Mouse (Mus musculus): Measurements from ENCODE around the gene Snx18. TPM values are rescaled to one million over a fixed set of nuclear protein-coding genes. Genes with fewer than 3 reads are reported as not detected.

The Snx18 gene
- total and polyA plus RNA-seq, 3 experiments: 19.5 to 23.2 (median 21.5) TPM

GRCm38 (mm10) chr13:113615971-113616671 is 2.2 kb downstream of the Snx18 start:
- DNase-seq: peak; percentile 30

GRCm38 (mm10) chr13:113615546-113615941 is 2.8 kb downstream of the Snx18 start:
- DNase-seq: peak; percentile 61

GRCm38 (mm10) chr13:113614635-113615545 is 3.5 kb downstream of the Snx18 start:
- DNase-seq: peak; percentile 85

GRCm38 (mm10) chr13:113613882-113614281 is 4.5 kb downstream of the Snx18 start:
- DNase-seq: no peak

GRCm38 (mm10) chr13:113613341-113613740 is 5.0 kb downstream of the Snx18 start:
- DNase-seq: no peak

- DNase-seq: no peak
Measured at GRCm38 (mm10) chr13:113612141-113612950, 6.0 kb downstream of the Snx18 start.

GRCm38 (mm10) chr13:113610732-113611500 is 7.4 kb downstream of the Snx18 start:
- DNase-seq: no peak

- DNase-seq: no peak
Measured at GRCm38 (mm10) chr13:113609429-113609828, 8.9 kb downstream of the Snx18 start.

- no peak for DNase-seq
Measured at GRCm38 (mm10) chr13:113607821-113608220, 10.5 kb downstream of the Snx18 start.

GRCm38 (mm10) chr13:113607371-113607770 is 11.0 kb downstream of the Snx18 start:
- DNase-seq: no peak

GRCm38 (mm10) chr13:113606741-113607358 is 11.5 kb downstream of the Snx18 start:
- DNase-seq: no peak

GRCm38 (mm10) chr13:113606131-113606530 is 12.2 kb downstream of the Snx18 start:
- no peak for DNase-seq

- DNase-seq: no peak
Measured at GRCm38 (mm10) chr13:113605693-113606092, 12.7 kb downstream of the Snx18 start.

GRCm38 (mm10) chr13:113604321-113604720 is 14.0 kb downstream of the Snx18 start:
- DNase-seq: no peak

GRCm38 (mm10) chr13:113602882-113603342 is 15.5 kb downstream of the Snx18 start:
- DNase-seq: no peak

- no peak for DNase-seq
Measured at GRCm38 (mm10) chr13:113601831-113602604, 16.3 kb downstream of the Snx18 start.

- DNase-seq: no peak
Measured at GRCm38 (mm10) chr13:113600531-113601463, 17.6 kb downstream of the Snx18 start.

GRCm38 (mm10) chr13:113599701-113600530 is 18.4 kb downstream of the Snx18 start:
- no peak for DNase-seq

All from adrenal gland, adult 2 months (tissue).